Mouse (Mus musculus) thymus, adult 18-20 months (tissue): ENCODE data around the gene Arhgef19.

Experiments used
- DNase-seq, 2 experiments: peaks; one replicate each; pipeline ENCODE4 v3.0.0; 2022; ENCODE audit warnings: mixed read lengths in 2 of 2

The Arhgef19 gene

DNA sequence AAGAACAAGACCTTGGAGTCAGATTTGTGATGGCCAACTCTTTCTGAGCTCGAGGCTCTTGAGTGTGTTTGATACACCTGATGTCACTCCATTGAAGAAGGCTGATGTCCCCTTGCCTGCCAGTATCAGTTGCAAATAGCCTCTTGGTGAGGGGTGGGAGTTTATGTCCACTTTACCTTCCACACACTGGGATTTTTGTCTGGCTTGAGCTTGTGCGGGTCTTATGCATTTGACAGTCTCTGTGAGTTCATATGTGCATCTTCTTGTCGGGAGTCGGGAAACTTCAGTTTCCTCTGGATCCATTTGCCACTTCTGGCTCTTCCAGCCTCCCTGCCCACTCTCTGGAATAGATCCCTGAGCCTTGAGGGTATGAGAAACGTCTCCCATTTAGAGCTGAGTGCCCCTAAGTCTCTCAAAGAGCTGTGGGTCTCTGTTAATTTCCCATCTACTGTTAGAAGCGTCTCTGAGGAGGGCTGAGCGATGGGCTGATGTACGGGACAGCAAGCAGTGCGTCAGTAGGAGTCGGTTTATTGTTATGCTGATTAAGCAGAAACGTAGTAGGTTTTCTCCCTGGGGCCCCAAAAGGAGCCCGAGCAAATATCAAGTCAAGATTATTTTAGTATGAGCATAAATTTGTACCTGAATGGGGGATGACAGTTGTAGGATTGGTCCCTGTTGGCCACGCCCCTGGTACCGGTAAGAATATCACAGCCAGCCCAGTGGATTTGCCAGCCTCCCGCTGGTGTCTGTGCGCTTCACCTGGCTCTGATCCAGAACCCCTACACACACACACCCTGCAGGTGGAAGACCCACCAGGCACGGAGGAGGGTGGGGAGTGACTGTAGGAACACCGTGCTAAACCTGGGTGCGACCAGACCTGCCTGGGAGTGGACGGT, 559 bp upstream of the Arhgef19 start:
- DNase-seq: no peak

DNA sequence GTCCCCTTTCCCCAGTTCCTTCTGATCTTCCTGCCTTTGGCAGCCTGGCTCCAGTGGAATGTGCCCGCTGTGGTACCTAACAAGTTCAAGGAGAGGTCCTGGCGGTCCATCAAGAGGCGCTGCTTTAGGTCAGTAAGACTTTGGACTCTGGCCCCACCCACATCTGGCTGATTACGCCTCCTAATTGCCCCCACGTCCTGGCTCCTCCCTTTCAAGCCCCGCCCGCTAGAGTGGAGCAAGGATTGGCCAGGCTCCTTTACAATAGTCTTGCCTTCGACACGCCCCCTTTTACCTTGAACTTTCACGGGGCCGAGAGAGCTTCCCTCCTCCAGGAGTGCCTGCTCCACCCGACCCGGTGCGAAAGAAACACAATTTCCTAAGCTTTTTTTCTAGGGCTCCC, 1.3 kb downstream of the Arhgef19 start:
- DNase-seq: no peak

DNA sequence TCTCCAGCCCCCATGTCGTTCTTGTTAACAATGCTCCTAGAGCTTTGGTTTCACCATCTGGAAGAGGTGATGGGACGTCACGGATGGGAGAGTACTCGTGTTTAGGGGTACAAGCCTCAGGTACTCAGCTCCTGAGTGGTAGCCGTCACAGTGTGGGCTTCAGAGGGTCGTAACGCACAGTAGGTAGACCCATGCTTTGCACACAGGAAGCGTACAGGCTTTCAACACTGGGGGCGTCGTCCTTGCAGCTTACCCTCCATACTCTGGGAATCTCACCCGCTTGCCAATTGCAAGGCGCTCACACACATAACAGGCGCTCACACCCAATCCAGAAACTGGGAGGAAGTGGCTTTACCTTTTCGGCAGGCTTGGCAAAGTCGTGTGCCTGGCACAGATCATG, 2.6 kb downstream of the Arhgef19 start:
- DNase-seq: no peak

- DNase-seq: no peak
These were observed 3.4 kb downstream of the Arhgef19 start for GRCm38 (mm10) chr4:141242651-141243241.

DNA sequence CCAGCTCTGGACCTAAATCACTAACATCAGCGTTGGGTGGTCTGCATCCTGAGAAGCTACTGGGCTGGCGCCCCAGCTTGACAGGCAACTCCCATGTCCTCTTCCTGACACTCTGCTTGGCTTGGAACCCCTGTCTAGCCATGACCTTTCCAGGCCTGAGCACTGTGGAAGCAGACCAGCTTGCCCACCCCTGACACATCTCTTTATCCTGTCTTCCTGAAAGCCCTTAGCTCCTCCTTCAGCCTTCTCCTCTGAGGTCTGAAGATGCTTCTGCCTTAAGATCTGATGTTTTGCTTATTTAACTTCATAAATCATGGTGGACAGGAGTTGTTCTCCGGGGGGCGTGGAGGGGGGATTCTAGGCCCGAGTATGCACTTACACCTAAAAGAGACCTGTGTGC, 4.3 kb downstream of the Arhgef19 start:
- DNase-seq: no peak

DNA sequence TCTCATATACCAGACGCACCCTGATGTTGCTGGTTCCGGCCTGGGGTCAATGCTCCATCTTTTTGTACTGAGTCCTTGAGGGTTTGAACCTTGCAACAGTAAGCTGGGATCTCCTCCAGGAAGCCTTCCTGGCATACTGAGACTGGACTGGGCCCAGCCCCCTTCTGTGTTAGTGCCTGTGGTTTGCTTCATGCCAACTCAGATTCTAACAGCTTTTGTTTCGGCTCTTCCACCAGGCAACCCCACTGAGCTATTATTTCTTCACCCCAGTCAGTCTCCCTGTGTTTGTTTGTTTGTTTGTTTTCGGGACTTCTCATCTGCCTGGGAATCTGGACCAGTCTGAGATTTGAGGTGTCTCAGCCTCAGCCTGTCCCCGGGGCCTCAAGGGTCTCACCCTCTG, 5.1 kb downstream of the Arhgef19 start:
- no peak for DNase-seq

GRCm38 (mm10) chr4:141244931-141245425, 5.7 kb downstream of the Arhgef19 start:
- DNase-seq: no peak

GRCm38 (mm10) chr4:141246089-141246997, 7.0 kb downstream of the Arhgef19 start:
- no peak for DNase-seq

DNA sequence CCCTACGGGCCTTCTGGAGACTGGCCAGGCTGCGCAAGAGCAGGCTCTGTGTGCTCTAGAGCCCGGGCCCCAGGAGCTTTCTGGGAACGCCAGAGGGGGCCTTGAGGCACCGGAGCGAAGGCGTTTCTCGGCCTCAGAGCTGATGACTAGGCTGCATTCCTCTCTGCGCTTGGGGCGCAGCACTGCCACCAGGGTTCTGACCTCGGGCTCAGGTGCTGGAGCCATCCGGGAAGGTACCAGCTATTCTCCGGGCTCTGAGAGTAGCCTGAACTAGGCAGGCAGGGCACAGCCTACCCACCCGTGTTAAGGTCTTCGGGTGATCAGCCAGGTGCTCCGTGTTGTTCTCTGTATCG, 7.7 kb downstream of the Arhgef19 start:
- DNase-seq: no peak

- DNase-seq: no peak
These were observed 8.7 kb downstream of the Arhgef19 start for GRCm38 (mm10) chr4:141247776-141248613.

DNA sequence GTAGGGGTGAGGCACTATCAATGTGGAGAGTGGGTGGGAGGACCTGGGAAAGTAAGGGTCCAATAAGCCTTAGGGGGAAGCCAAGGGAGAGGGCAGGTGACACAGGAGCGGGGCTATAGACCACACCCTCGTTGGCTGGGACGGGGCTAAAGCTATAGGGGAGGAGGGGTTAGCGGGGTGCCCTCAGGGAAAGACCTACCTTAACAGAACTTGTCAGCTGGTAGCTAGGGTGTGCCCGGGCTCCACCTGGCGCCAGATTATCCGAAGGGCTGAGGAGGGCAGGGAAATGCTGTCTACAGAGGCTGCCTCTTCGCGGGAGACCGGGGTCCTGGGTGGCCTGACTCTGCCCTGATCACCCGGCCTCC, 9.3 kb downstream of the Arhgef19 start:
- no peak for DNase-seq

DNA sequence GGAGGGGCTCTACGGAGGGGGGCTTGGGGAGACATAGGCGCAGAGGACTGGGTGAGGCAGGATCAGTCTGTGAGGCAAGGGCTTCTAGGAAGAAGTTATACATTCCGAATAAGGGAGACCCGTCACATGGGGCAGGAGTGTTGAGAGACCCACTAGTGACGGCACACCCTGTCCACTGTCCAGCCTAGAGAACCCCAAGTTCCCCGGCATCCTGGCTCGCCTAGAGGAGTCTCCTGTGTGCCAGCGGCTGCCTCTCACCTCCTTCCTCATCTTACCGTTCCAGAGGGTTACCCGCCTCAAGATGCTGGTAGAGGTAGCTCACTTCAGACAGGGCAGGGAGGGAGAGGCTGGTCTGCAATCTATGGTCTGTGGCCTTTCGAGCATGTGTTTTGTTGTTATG, 10.1 kb downstream of the Arhgef19 start:
- no peak for DNase-seq

DNA sequence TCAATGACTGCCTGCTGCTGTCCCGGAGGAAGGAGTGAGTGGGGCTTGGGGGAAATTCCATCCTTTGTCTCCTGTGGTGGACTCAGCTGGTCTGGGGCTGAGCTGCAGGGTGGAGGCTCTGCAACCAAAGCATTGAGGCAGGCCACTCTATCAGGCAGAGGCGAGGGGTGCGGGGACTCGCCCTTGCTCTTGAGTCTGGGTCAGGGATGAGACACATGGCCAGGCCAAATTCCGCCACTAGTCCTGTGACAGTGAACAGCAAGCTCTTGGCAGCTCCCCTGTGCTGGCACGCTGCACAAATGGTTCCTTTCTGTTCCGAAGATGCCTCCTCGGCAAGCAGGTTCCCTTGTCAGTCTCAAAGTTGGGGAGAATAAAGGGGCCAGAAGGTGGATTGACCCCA, 11.8 kb downstream of the Arhgef19 start:
- no peak for DNase-seq

DNA sequence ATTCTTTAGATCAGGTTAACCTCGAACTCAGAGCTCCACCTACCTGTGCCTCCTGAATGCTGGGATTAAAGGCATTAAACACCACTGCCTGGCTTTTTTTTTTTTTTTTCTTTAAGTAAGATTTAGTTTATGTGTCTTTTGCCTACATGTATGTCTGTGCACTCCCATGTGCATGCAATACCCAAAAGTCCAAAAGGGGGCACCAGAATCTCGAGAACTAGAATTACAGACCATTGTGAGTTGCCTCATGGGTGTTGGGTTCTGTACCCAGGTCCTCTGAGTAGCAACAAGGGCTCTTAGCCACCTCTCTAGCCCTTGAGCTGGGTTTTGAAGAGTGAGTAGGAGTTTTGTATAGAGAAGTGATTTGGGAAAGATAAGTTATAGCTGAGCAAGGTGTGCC, 13.3 kb downstream of the Arhgef19 start:
- DNase-seq: no peak

DNA sequence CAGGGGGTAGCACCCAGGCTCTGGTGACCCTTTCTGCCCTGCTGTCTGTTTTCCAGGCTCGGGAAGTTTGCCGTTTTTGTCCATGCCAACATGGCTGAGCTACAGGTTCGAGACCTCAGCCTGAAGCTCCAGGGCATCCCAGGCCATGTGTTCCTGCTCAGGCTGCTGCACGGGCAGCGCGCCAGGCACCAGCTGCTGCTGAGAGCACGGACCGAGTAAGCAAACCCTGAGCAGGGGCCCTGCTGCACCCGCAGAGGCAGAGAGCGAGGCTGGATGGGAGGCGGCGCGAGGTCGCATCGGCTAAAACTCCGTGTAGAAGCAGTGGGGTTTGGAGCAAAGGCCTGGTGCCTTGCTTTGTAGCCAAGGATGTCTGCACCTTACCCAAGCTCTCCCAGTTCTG, 14.9 kb downstream of the Arhgef19 start:
- DNase-seq: no peak

DNA sequence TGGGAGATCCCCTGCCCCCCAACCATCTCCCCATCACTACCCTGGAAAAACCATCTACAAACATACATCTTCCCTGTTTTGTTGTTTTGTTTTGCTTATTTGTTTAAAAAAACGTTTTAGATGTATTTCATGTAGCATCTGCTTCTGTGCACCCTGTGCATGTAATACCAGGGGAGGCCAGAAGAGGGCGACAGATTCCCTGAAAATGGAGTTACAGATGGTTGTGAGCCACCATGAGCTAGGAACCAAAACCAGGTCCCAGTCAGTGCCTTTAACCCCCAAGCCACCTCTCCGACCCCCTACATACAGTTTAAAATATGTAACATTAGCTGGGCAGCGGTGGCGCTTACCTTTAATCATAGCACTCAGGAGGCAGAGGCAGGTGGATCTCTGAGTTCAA, 18.1 kb downstream of the Arhgef19 start:
- no peak for DNase-seq

- DNase-seq: no peak
These were observed 20.1 kb downstream of the Arhgef19 start for GRCm38 (mm10) chr4:141259413-141259812.

GRCm38 (mm10) chr4:141260007-141260723, 20.9 kb downstream of the Arhgef19 start:
- DNase-seq: no peak

GRCm38 (mm10) chr4:141262906-141263637, 23.8 kb downstream of the Arhgef19 start:
- no peak for DNase-seq

GRCm38 (mm10) chr4:141265979-141266637, 26.8 kb downstream of the Arhgef19 start:
- no peak for DNase-seq
